Comparison of ENCODE assay signal across 22 mouse cellular contexts in the genomic region with DNA sequence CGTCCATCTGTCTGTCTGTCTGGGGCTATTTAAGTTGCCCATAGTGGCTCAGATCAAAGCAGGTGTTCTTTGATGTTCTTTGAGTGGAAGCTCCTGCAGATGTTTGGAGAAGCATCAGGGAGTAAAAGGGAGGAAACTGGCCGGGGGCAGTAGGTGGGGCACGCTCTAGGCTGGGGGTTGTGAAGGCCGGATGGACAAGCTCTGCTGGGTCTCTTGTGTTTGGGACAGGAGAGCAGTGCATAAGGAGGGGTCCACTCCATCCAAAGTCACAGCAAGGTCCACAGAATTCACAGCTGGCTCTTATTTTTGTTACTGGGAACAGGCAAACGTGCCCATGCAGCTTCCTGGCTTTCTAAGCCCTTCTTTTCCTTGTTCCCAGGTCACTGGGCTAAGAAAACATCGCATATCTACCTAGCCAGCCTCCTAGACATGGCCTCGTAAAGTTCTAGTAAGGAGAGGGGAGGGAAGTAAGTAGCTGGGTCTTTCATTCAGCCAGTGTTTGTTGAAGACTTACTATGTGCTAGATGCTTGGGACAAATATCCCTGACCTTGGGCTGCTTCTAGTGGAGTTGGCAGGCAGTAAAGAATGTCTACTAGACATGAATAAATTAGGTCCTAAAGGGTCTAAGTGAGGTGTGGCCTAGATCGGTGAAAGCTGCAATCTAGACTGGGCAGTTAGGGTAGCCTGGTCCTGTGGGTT. TPM values are rescaled to one million over a fixed set of nuclear protein-coding genes. Genes with fewer than 3 reads are reported as not detected.
DNase-seq lines count a peak whose midpoint lies in the region; ATAC-seq and TF ChIP-seq lines count a peak whose summit lies in the region.
"Had no signal": no experiment of that assay in that cellular context is flagged by ENCODE, and none has a peak within 500 bp of the region (broad histone marks: within the 10 kb centered on the region; RNA-seq: fewer than 3 reads in every experiment).

No protein-coding gene starts in this region.

- no peak overlapping the region for H3K4me2 ChIP-seq in heart, postnatal 0 days (ENCODE audit: low read depth, low read length)
- H3K4me2 ChIP-seq in midbrain, embryonic 11.5 days, result no peak overlapping the region
- H3K4me2 ChIP-seq in midbrain, postnatal 0 days (ENCODE audit: low read depth, low read length, poor library complexity, severe bottlenecking), result no peak overlapping the region
- H3K4me2 ChIP-seq: embryonic facial prominence, embryonic 13.5 days; forebrain, embryonic 12.5 days; hindbrain, embryonic 14.5 days had no signal

- 61% methylated on average over 8 of the region's 8 CpGs for WGBS in heart, postnatal 0 days
- 56% methylated on average over 8 of the region's 8 CpGs for WGBS in midbrain, embryonic 11.5 days
- WGBS in midbrain, postnatal 0 days, result 74% methylated on average over 8 of the region's 8 CpGs

- no peak overlapping the region for H3K4me3 ChIP-seq in heart, postnatal 0 days (ENCODE audit: low read depth, low read length)
- H3K4me3 ChIP-seq in midbrain, embryonic 11.5 days (ENCODE audit: low read depth, low read length), result no peak overlapping the region
- H3K4me3 ChIP-seq in midbrain, postnatal 0 days (ENCODE audit: low read depth, low read length), result no peak overlapping the region
- H3K4me3 ChIP-seq in E14TG2a.4 (replicated peaks; ENCODE audit: low read length), result peak overlapping the region; percentile 33
- H3K4me3 ChIP-seq: embryonic facial prominence, embryonic 13.5 days; forebrain, embryonic 12.5 days; heart, embryonic 10.5 days; hindbrain, embryonic 10.5 days had no signal

- H3K27me3 ChIP-seq in heart, postnatal 0 days (ENCODE audit: control insufficient read depth, insufficient read depth, low read length), result no peaks in the 10 kb centered on the region
- H3K27me3 ChIP-seq in midbrain, embryonic 11.5 days (ENCODE audit: control insufficient read depth, insufficient read depth, low read length), result peaks cover 3% of the 10 kb centered on the region; the same call in 1 of the 2 replicates
- H3K27me3 ChIP-seq in midbrain, postnatal 0 days (ENCODE audit: insufficient read depth, low read length), result peaks cover 4% of the 10 kb centered on the region; the same call in 1 of the 2 replicates
- no peaks in the 10 kb centered on the region for H3K27me3 ChIP-seq in E14TG2a.4 (ENCODE audit: insufficient read depth, low read length)

- DNase-seq in heart, postnatal 0 days (ENCODE audit: low spot score), result no peak
- DNase-seq in heart, adult 9 months (ENCODE audit: low spot score in 2 of 2), result no peak
- peak; percentile 81 for DNase-seq in midbrain, embryonic 11.5 days (ENCODE audit: low spot score, missing footprints)
- no peak for DNase-seq in midbrain, postnatal 0 days (ENCODE audit: low spot score)
- DNase-seq in R1 (ENCODE audit: low read depth, low spot score), result peak; percentile 33
- DNase-seq in urinary bladder, postnatal 4 days (ENCODE audit: low spot score in 2 of 2), result no peak
- DNase-seq: adrenal gland, postnatal 14 days; cerebellum, adult 11-12 months; cerebellum, adult 9-10 months; cerebellum, postnatal 25 days; gastrocnemius, postnatal 25 days; heart, postnatal 14 days had no signal

- H3K4me1 ChIP-seq in heart, postnatal 0 days (ENCODE audit: control insufficient read depth, insufficient read depth), result peaks cover 5% of the 10 kb centered on the region; the same call in 1 of the 2 replicates
- H3K4me1 ChIP-seq in midbrain, embryonic 11.5 days (ENCODE audit: control insufficient read depth, insufficient read depth, low read length), result no peaks in the 10 kb centered on the region
- H3K4me1 ChIP-seq in midbrain, postnatal 0 days (ENCODE audit: insufficient read depth, low read length), result no peaks in the 10 kb centered on the region
- H3K4me1 ChIP-seq in E14TG2a.4 (replicated peaks; ENCODE audit: low read depth, low read length), result peaks cover 58% of the 10 kb centered on the region
- H3K4me1 ChIP-seq: forebrain, embryonic 12.5 days had no signal

- H3K36me3 ChIP-seq in heart, postnatal 0 days (replicated peaks; ENCODE audit: control insufficient read depth, insufficient read depth, low read length), result no peaks in the 10 kb centered on the region
- H3K36me3 ChIP-seq in midbrain, embryonic 11.5 days (ENCODE audit: control insufficient read depth, insufficient read depth, low read length), result no peaks in the 10 kb centered on the region
- no peaks in the 10 kb centered on the region for H3K36me3 ChIP-seq in midbrain, postnatal 0 days (ENCODE audit: insufficient read depth, low read length)
- H3K36me3 ChIP-seq in E14TG2a.4 (ENCODE audit: insufficient read depth, low read length), result no peaks in the 10 kb centered on the region
- H3K36me3 ChIP-seq: embryonic facial prominence, embryonic 13.5 days; forebrain, embryonic 12.5 days; G1E; heart, embryonic 10.5 days; hindbrain, embryonic 10.5 days had no signal

- TF ChIP-seq CTCF in heart, postnatal 0 days (IDR thresholded peaks at IDR 0.05; ENCODE audit: low read depth), result no peak
- no peak for TF ChIP-seq CTCF in midbrain, postnatal 0 days (IDR thresholded peaks at IDR 0.05)
- no peak for TF ChIP-seq CTCF in E14TG2a.4 (conservative IDR thresholded peaks at IDR 0.05; ENCODE audit: low read length)

- ATAC-seq in heart, postnatal 0 days (ENCODE audit: insufficient read depth, low read depth), result no peak
- no peak for ATAC-seq in midbrain, embryonic 11.5 days (ENCODE audit: low FRiP score)
- ATAC-seq in midbrain, postnatal 0 days (ENCODE audit: low FRiP score), result no peak
- ATAC-seq: activated CD4-positive, CD25-positive, alpha-beta regulatory T cell, adult 4 months; forebrain, embryonic 16.5 days had no signal

- H3K9me3 ChIP-seq in heart, postnatal 0 days (replicated peaks; ENCODE audit: control insufficient read depth, low read length), result no peaks in the 10 kb centered on the region
- no peaks in the 10 kb centered on the region for H3K9me3 ChIP-seq in midbrain, embryonic 11.5 days (ENCODE audit: control insufficient read depth, low read length)
- H3K9me3 ChIP-seq in midbrain, postnatal 0 days (ENCODE audit: low read length), result no peaks in the 10 kb centered on the region
- H3K9me3 ChIP-seq in E14TG2a.4 (ENCODE audit: low read length), result no peaks in the 10 kb centered on the region
- H3K9me3 ChIP-seq: embryonic facial prominence, embryonic 13.5 days; forebrain, embryonic 12.5 days; G1E; heart, embryonic 10.5 days; hindbrain, embryonic 10.5 days had no signal

- H3K27ac ChIP-seq in heart, postnatal 0 days (ENCODE audit: low read depth), result 0 out of 2 replicates have a peak overlapping the region, but pooled peaks have one; percentile 13
- H3K27ac ChIP-seq in midbrain, embryonic 11.5 days (ENCODE audit: low read depth, low read length), result no peak overlapping the region
- H3K27ac ChIP-seq in midbrain, postnatal 0 days (ENCODE audit: low read depth, low read length), result no peak overlapping the region
- H3K27ac ChIP-seq: embryonic facial prominence, embryonic 13.5 days; forebrain, embryonic 12.5 days; heart, embryonic 10.5 days; hindbrain, embryonic 10.5 days had no signal

- TF ChIP-seq EP300 in heart, postnatal 0 days (IDR thresholded peaks at IDR 0.05; ENCODE audit: low read depth), result no peak

- no peak overlapping the region for H3K9ac ChIP-seq in heart, postnatal 0 days (replicated peaks; ENCODE audit: low read depth, low read length)
- H3K9ac ChIP-seq in midbrain, embryonic 11.5 days (ENCODE audit: low read length), result no peak overlapping the region
- H3K9ac ChIP-seq in midbrain, postnatal 0 days (replicated peaks; ENCODE audit: low read length, poor library complexity, severe bottlenecking), result no peak overlapping the region
- H3K9ac ChIP-seq: embryonic facial prominence, embryonic 13.5 days; forebrain, embryonic 12.5 days; hindbrain, embryonic 14.5 days had no signal

RNA-seq across cellular contexts. Expression of a gene that starts 25.9 kb away (rescaled TPM):
- total RNA-seq in heart, postnatal 0 days (2014; rRNA removed; ENCODE audit: low replicate concordance), result 18.2 and 20.0 TPM in 2 replicates
- polyA plus RNA-seq in heart, postnatal 0 days (2015; fragmentation: Nextera tagmentation; extraction: Ambion mirVana), result 2.6 and 3.6 TPM in 2 replicates
- polyA plus RNA-seq in midbrain, embryonic 11.5 days (2014; fragmentation: Nextera tagmentation; extraction: Ambion mirVana), result 2.4 and 2.6 TPM in 2 replicates
- 21.9 and 27.4 TPM in 2 replicates for total RNA-seq in midbrain, postnatal 0 days (2014; rRNA removed)
- 4.4 and 5.1 TPM in 2 replicates for polyA plus RNA-seq in midbrain, postnatal 0 days (2015; fragmentation: Nextera tagmentation; extraction: Ambion mirVana)

RNA-seq across cellular contexts. Expression of a gene that starts 44.7 kb away (rescaled TPM):
- total RNA-seq in heart, postnatal 0 days (2014; rRNA removed; ENCODE audit: low replicate concordance), result 0.34 and 2.4 TPM in 2 replicates
- 5.9 and 8.0 TPM in 2 replicates for polyA plus RNA-seq in heart, postnatal 0 days (2015; fragmentation: Nextera tagmentation; extraction: Ambion mirVana)
- 1.3 and 1.7 TPM in 2 replicates for polyA plus RNA-seq in midbrain, embryonic 11.5 days (2014; fragmentation: Nextera tagmentation; extraction: Ambion mirVana)
- 1.5 and 3.3 TPM in 2 replicates for total RNA-seq in midbrain, postnatal 0 days (2014; rRNA removed)
- polyA plus RNA-seq in midbrain, postnatal 0 days (2015; fragmentation: Nextera tagmentation; extraction: Ambion mirVana), result 2.0 and 2.8 TPM in 2 replicates
- total RNA-seq: adrenal gland, postnatal 14 days; G1E; granulocyte monocyte progenitor cell, adult 5-6 weeks had no signal
- polyA plus RNA-seq: G1E had no signal

Comparison
In these comparisons a context has a peak if more than half of its experiments do, and no peak if none do; other contexts are left out.
1. DNase-seq: peak in midbrain, embryonic 11.5 days (single experiment) and R1 (single experiment); none in heart, postnatal 0 days (single experiment), heart, adult 9 months (0 of 2), midbrain, postnatal 0 days (single experiment) and urinary bladder, postnatal 4 days (0 of 2).